Mouse (Mus musculus): Measurements from ENCODE around the gene Gm11757. TPM values are rescaled to one million over a fixed set of nuclear protein-coding genes. Genes with fewer than 3 reads are reported as not detected.
"Not testable (repeated sequence)": the region's sequence is repeated elsewhere in the genome, so short reads cannot be mapped to it uniquely, and the experiment has no call there.

The Gm11757 gene
- total RNA-seq (2021) = not detected
- long read RNA-seq, experiment 1 = 0 reads
- long read RNA-seq, experiment 2 = 0 reads

GRCm38 (mm10) chr4:73891012-73891411, at the start of gene Gm11757:
Gene Gm11757, minus strand, starts transcription at chr4:73891112.
- DNase-seq (ENCODE audit: low spot score in 2 of 2) = not testable (repeated sequence)

GRCm38 (mm10) chr4:73920660-73921059, 29.7 kb upstream of the Gm11757 start, which contains the start of gene Gm11756:
Gene Gm11756, minus strand, starts transcription at chr4:73920760.
- DNase-seq (ENCODE audit: low spot score in 2 of 2) = not testable (repeated sequence)

DNA sequence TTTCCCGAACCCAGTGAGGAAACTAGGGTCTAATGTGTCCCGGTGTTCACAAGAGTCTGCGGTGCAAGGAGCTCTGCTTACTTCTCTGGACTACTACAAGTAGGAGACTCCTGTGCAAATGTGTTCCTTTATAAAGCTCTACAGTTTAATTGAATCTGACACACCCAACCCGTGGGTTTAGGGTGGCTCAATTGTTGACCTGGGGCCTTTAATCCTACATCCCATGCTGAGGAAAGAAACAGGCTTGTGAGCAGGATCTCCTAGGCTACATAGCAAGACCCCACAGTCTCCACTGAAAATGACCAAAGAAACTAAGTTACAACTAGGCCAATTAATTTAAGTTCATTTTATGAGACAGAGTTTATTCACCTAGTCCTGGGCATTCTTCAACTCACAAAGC, 14.9 kb upstream of the Gm11757 start, which contains the start of gene Gm13871:
Gm13871 (minus strand) TSS at position 101 of the 400 bp plus-strand sequence.
- DNase-seq (ENCODE audit: low spot score in 2 of 2) = not testable (repeated sequence)

DNA sequence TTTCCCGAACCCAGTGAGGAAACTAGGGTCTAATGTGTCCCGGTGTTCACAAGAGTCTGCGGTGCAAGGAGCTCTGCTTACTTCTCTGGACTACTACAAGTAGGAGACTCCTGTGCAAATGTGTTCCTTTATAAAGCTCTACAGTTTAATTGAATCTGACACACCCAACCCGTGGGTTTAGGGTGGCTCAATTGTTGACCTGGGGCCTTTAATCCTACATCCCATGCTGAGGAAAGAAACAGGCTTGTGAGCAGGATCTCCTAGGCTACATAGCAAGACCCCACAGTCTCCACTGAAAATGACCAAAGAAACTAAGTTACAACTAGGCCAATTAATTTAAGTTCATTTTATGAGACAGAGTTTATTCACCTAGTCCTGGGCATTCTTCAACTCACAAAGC, 14.7 kb downstream of the Gm11757 start, which contains the start of gene Gm11758:
Gm11758 (minus strand) TSS at position 101 of the 400 bp plus-strand sequence.
- not testable (repeated sequence) for DNase-seq (ENCODE audit: low spot score in 2 of 2)

Other genes starting within 250 kb of the Gm11757 start
- gene Gm11239, start 222.8 kb downstream of the Gm11757 start, total RNA-seq (2021) = not detected
- gene Gm428, start 207.6 kb downstream of the Gm11757 start, total RNA-seq (2021) = not detected
- gene Rasef, start 100.1 kb downstream of the Gm11757 start, total RNA-seq (2021) = under 1 TPM; 0.10 to 0.20 TPM
- gene Gm11758, start 14.8 kb downstream of the Gm11757 start, total RNA-seq (2021) = not detected
- not detected for gene Gm13871, start 14.8 kb upstream of the Gm11757 start, total RNA-seq (2021)
- gene Gm11756, start 29.6 kb upstream of the Gm11757 start, total RNA-seq (2021) = not detected
- not detected for gene 2310002L09Rik, start 59.7 kb upstream of the Gm11757 start, total RNA-seq (2021)
- under 1 TPM; 0.19 to 0.23 TPM for gene Frmd3, start 122.3 kb upstream of the Gm11757 start, total RNA-seq (2021)

Measured in adrenal gland, adult 18-20 months (tissue).